Mouse (Mus musculus) lung, postnatal 0 days (tissue): Measurements from ENCODE around the gene Ptprt. TPM values are rescaled to one million over a fixed set of nuclear protein-coding genes. Genes with fewer than 3 reads are reported as not detected.

Source experiments
- ATAC-seq: fragments of 200-750 bp; cut with Nextera tagmentation; 2 replicates; pipeline ENCODE4 v1.8.0; 2017; ENCODE audit warnings: moderate library complexity
- DNase-seq: peaks from one replicate; pipeline ENCODE4 v3.0.0-alpha.2; 2016; ENCODE audit warnings: low spot score
- H3K27ac ChIP-seq: fragments of 300-500 bp; sonication (generic); 2 replicates; pipeline ENCODE4 v1.5.1; 2014; ENCODE audit warnings: antibody characterized with exemption, mild to moderate bottlenecking, low read length, mixed read lengths
- H3K27me3 ChIP-seq: fragments of 300-500 bp; sonication (generic); replicated peaks from 2 replicates; pipeline ENCODE4 v1.6.1; 2014; ENCODE audit warnings: low read length, mixed read lengths; ENCODE audit not compliant: insufficient read depth
- H3K36me3 ChIP-seq: fragments of 300-500 bp; sonication (generic); 2 replicates; pipeline ENCODE4 v1.6.1; 2014; ENCODE audit warnings: low read length, mixed read lengths; ENCODE audit not compliant: insufficient read depth
- H3K4me1 ChIP-seq: fragments of 300-500 bp; sonication (generic); 2 replicates; pipeline ENCODE4 v1.6.1; 2014; ENCODE audit warnings: antibody characterized with exemption, low read depth, low read length, mixed read lengths; ENCODE audit not compliant: insufficient read depth
- H3K4me2 ChIP-seq: fragments of 300-500 bp; sonication (generic); replicated peaks from 2 replicates; pipeline ENCODE4 v1.6.1; 2014; ENCODE audit warnings: low read depth, mild to moderate bottlenecking, low read length, moderate library complexity, mixed read lengths
- H3K4me3 ChIP-seq: fragments of 300-500 bp; sonication (generic); 2 replicates; pipeline ENCODE4 v1.5.1; 2014; ENCODE audit warnings: low read depth, low read length
- H3K9ac ChIP-seq: fragments of 300-500 bp; sonication (generic); replicated peaks from 2 replicates; pipeline ENCODE4 v1.6.1; 2014; ENCODE audit warnings: low read depth, mild to moderate bottlenecking
- H3K9me3 ChIP-seq: fragments of 300-500 bp; sonication (generic); 2 replicates; pipeline ENCODE4 v1.6.1; 2016; ENCODE audit warnings: low read length, mixed read lengths
- CTCF ChIP-seq: IDR thresholded peaks from 2 replicates; pipeline ENCODE4 v1.5.1; 2016; ENCODE audit warnings: antibody characterized with exemption, mild to moderate bottlenecking
- EP300 ChIP-seq: IDR thresholded peaks from 2 replicates; pipeline ENCODE4 v1.6.1; 2016; ENCODE audit warnings: antibody characterized with exemption, mild to moderate bottlenecking, control low read depth
- WGBS: fragments of 180-500 bp; shearing (Covaris S2); extraction: QIAGEN DNeasy Blood & Tissue Kit; methylation state at CpG from one replicate; pipeline ENCODE4 v1.1.7; 2014; 5-methylcytosine and 5-hydroxymethylcytosine counted together
- polyA plus RNA-seq: library from polyadenylated mRNA; unstranded; fragments of >200 nt; fragmentation: Nextera tagmentation; extraction: Ambion mirVana; gene quantifications from 2 replicates; pipeline ENCODE4 v1.2.1, GENCODE M21; 2015

The Ptprt gene
- polyA plus RNA-seq, 1 experiment from 2014 or later = 0.37 TPM

GRCm38 (mm10) chr2:162222476-162222875 lies 438.5 kb downstream of the Ptprt start:
- Histone ChIP-seq H3K9ac (no peak overlapping the region), H3K27ac (no peak overlapping the region), H3K4me2 (no peak overlapping the region), H3K36me3 (no peaks in the 10 kb centered on the region), H3K4me3 (no peak overlapping the region), H3K27me3 (no peaks in the 10 kb centered on the region), H3K9me3 (no peaks in the 10 kb centered on the region), H3K4me1 (no peaks in the 10 kb centered on the region)
- 38% methylated on average over 1 of the region's 1 CpGs for WGBS
- ATAC-seq (no peak), DNase-seq (no peak)
- TF ChIP-seq CTCF (no peak), EP300 (no peak)

GRCm38 (mm10) chr2:162220586-162220985 lies 440.4 kb downstream of the Ptprt start:
- ATAC-seq (no peak), DNase-seq (no peak)
- Histone ChIP-seq H3K4me3 (no peak overlapping the region), H3K9me3 (no peaks in the 10 kb centered on the region), H3K36me3 (no peaks in the 10 kb centered on the region), H3K4me2 (no peak overlapping the region), H3K27ac (no peak overlapping the region), H3K9ac (no peak overlapping the region), H3K4me1 (no peaks in the 10 kb centered on the region), H3K27me3 (no peaks in the 10 kb centered on the region)
- TF ChIP-seq CTCF (no peak), EP300 (no peak)

GRCm38 (mm10) chr2:162219507-162219906 lies 441.4 kb downstream of the Ptprt start:
- TF ChIP-seq EP300 = no peak
- no peak for TF ChIP-seq CTCF
- DNase-seq (no peak), ATAC-seq (no peak)
- Histone ChIP-seq H3K4me3 (no peak overlapping the region), H3K9me3 (no peaks in the 10 kb centered on the region), H3K27ac (no peak overlapping the region), H3K9ac (no peak overlapping the region), H3K27me3 (no peaks in the 10 kb centered on the region), H3K4me1 (no peaks in the 10 kb centered on the region), H3K4me2 (no peak overlapping the region), H3K36me3 (no peaks in the 10 kb centered on the region)
- 87% methylated on average over 4 of the region's 4 CpGs for WGBS

- no peak overlapping the region for H3K4me2 ChIP-seq
- DNase-seq (no peak), ATAC-seq (no peak)
- H3K27me3 ChIP-seq = no peaks in the 10 kb centered on the region
- WGBS = 85% methylated on average over 5 of the region's 5 CpGs
- no peak overlapping the region for H3K9ac ChIP-seq
- H3K27ac ChIP-seq = no peak overlapping the region
- no peaks in the 10 kb centered on the region for H3K9me3 ChIP-seq
- H3K36me3 ChIP-seq = no peaks in the 10 kb centered on the region
- no peak overlapping the region for H3K4me3 ChIP-seq
- no peaks in the 10 kb centered on the region for H3K4me1 ChIP-seq
- no peak for TF ChIP-seq EP300
- TF ChIP-seq CTCF = no peak
Measured at GRCm38 (mm10) chr2:162217896-162218295, 443.1 kb downstream of the Ptprt start.

GRCm38 (mm10) chr2:162212397-162212796 lies 448.6 kb downstream of the Ptprt start:
- TF ChIP-seq CTCF (no peak), EP300 (no peak)
- H3K4me1 ChIP-seq = no peaks in the 10 kb centered on the region
- DNase-seq = no peak
- H3K27me3 ChIP-seq = no peaks in the 10 kb centered on the region
- no peaks in the 10 kb centered on the region for H3K9me3 ChIP-seq
- H3K4me2 ChIP-seq = no peak overlapping the region
- no peak for ATAC-seq
- no peaks in the 10 kb centered on the region for H3K36me3 ChIP-seq
- WGBS = 7% methylated on average over 2 of the region's 2 CpGs
- no peak overlapping the region for H3K27ac ChIP-seq
- H3K4me3 ChIP-seq = no peak overlapping the region
- H3K9ac ChIP-seq = no peak overlapping the region

GRCm38 (mm10) chr2:162210564-162210963 lies 450.4 kb downstream of the Ptprt start:
- no peak overlapping the region for H3K27ac ChIP-seq
- no peak overlapping the region for H3K9ac ChIP-seq
- ATAC-seq (no peak), DNase-seq (no peak)
- WGBS = 81% methylated on average over 6 of the region's 6 CpGs
- no peak overlapping the region for H3K4me3 ChIP-seq
- no peaks in the 10 kb centered on the region for H3K4me1 ChIP-seq
- H3K36me3 ChIP-seq = no peaks in the 10 kb centered on the region
- H3K27me3 ChIP-seq = no peaks in the 10 kb centered on the region
- H3K9me3 ChIP-seq = no peaks in the 10 kb centered on the region
- H3K4me2 ChIP-seq = no peak overlapping the region
- TF ChIP-seq EP300 = no peak
- TF ChIP-seq CTCF = no peak

GRCm38 (mm10) chr2:162197316-162197715 lies 463.6 kb downstream of the Ptprt start:
- no peak for DNase-seq
- no peak for TF ChIP-seq CTCF
- TF ChIP-seq EP300 = no peak
- H3K4me2 ChIP-seq = no peak overlapping the region
- H3K9me3 ChIP-seq = no peaks in the 10 kb centered on the region
- 74% methylated on average over 5 of the region's 5 CpGs for whole genome bisulfite sequencing
- H3K27ac ChIP-seq = no peak overlapping the region
- H3K27me3 ChIP-seq = no peaks in the 10 kb centered on the region
- ATAC-seq = no peak
- H3K4me1 ChIP-seq = no peaks in the 10 kb centered on the region
- no peaks in the 10 kb centered on the region for H3K36me3 ChIP-seq
- no peak overlapping the region for H3K4me3 ChIP-seq
- no peak overlapping the region for H3K9ac ChIP-seq
